Comparison of ENCODE assay signal across 25 mouse cellular contexts in the genomic region with DNA sequence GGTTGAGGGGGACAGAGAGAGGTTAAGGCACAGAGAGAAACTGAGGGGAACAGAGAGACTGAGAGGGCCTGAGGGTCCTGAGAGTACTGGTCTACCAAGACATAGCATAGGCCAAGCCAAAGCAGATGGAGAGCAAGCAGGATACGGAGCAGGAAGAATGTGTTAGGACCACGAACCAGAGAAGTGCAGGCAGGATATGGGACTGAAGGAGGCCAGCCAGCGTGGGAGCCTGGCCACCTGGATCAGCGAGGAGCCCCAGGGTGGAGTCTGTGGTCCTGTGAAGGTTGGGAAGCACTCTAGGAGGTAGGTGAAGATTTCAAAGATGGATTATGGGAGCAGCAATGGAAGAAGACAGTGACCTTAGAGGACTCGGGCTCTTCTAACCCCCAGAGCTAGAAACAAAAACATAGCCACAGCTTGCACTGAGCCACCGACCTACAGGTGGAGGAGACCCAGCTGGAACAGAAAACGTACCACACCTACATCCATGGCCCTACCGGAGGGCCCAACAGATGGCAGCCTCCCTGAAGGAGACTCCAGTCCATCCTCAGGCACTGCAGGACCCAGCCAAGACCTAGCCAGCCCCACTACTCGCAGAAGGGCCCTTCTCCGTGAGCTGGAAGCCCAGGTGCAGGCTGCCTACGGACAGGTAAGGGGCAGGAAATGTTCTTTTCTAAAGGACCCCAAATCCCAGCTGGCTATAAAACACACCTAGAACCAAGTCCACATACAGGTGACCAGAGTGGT. TPM values are rescaled to one million over a fixed set of nuclear protein-coding genes. Genes with fewer than 3 reads are reported as not detected.
DNase-seq lines count a peak whose midpoint lies in the region; ATAC-seq and TF ChIP-seq lines count a peak whose summit lies in the region.
"Had no signal": no experiment of that assay in that cellular context is flagged by ENCODE, and none has a peak within 500 bp of the region (broad histone marks: within the 10 kb centered on the region; RNA-seq: fewer than 3 reads in every experiment).

No protein-coding gene starts in this region.

- H3K27me3 ChIP-seq in cerebellum, adult 2 months (ENCODE audit: control insufficient read depth, insufficient read depth, low read length): no peaks in the 10 kb centered on the region
- no peaks in the 10 kb centered on the region for H3K27me3 ChIP-seq in forebrain, embryonic 11.5 days (ENCODE audit: control insufficient read depth, insufficient read depth, low read length)
- no peaks in the 10 kb centered on the region for H3K27me3 ChIP-seq in forebrain, postnatal 0 days (ENCODE audit: insufficient read depth, low read length)
- H3K27me3 ChIP-seq in E14TG2a.4 (ENCODE audit: insufficient read depth, low read length): peaks cover 21% of the 10 kb centered on the region

- WGBS in cerebellum, adult 2 months: 9% methylated on average over 11 of the region's 11 CpGs
- 84% methylated on average over 11 of the region's 11 CpGs for WGBS in forebrain, embryonic 11.5 days
- WGBS in forebrain, postnatal 0 days: 83% methylated on average over 11 of the region's 11 CpGs

- H3K4me1 ChIP-seq in cerebellum, adult 2 months (ENCODE audit: control insufficient read depth, insufficient read depth, low read length): peaks cover 59% of the 10 kb centered on the region
- no peaks in the 10 kb centered on the region for H3K4me1 ChIP-seq in forebrain, embryonic 11.5 days (replicated peaks; ENCODE audit: control insufficient read depth, insufficient read depth, low read length)
- H3K4me1 ChIP-seq in forebrain, postnatal 0 days (ENCODE audit: insufficient read depth): no peaks in the 10 kb centered on the region
- peaks cover 21% of the 10 kb centered on the region for H3K4me1 ChIP-seq in E14TG2a.4 (replicated peaks; ENCODE audit: low read depth, low read length)
- H3K4me1 ChIP-seq: forebrain, embryonic 12.5 days; heart, embryonic 10.5 days; hindbrain, embryonic 12.5 days had no signal

- TF ChIP-seq CTCF in cerebellum, adult 2 months (IDR thresholded peaks at IDR 0.05; ENCODE audit: borderline replicate concordance, insufficient read depth, low read depth, low read length): no peak
- no peak for TF ChIP-seq CTCF in forebrain, postnatal 0 days (IDR thresholded peaks at IDR 0.05; ENCODE audit: low read depth)
- TF ChIP-seq CTCF in E14TG2a.4 (conservative IDR thresholded peaks at IDR 0.05; ENCODE audit: low read length): no peak

- H3K4me3 ChIP-seq in cerebellum, adult 2 months (replicated peaks; ENCODE audit: insufficient read depth, low read depth, low read length): no peak overlapping the region
- no peak overlapping the region for H3K4me3 ChIP-seq in forebrain, embryonic 11.5 days (ENCODE audit: low read depth, low read length)
- no peak overlapping the region for H3K4me3 ChIP-seq in forebrain, postnatal 0 days (ENCODE audit: low read depth, low read length)
- peak overlapping the region; percentile 37; the same call in 1 of the 2 replicates for H3K4me3 ChIP-seq in E14TG2a.4 (replicated peaks; ENCODE audit: low read length)
- H3K4me3 ChIP-seq: forebrain, embryonic 12.5 days; heart, embryonic 10.5 days; hindbrain, embryonic 12.5 days had no signal

- H3K4me2 ChIP-seq in forebrain, embryonic 11.5 days (ENCODE audit: low read depth, low read length, severe bottlenecking): no peak overlapping the region
- H3K4me2 ChIP-seq in forebrain, postnatal 0 days (ENCODE audit: low read depth): no peak overlapping the region
- H3K4me2 ChIP-seq: forebrain, embryonic 12.5 days; hindbrain, embryonic 12.5 days had no signal

- ATAC-seq in forebrain, embryonic 11.5 days (replicated peaks; ENCODE audit: low FRiP score): no peak
- no peak for ATAC-seq in forebrain, postnatal 0 days
- ATAC-seq: forebrain, embryonic 16.5 days; hindbrain, embryonic 16.5 days; inflammation-experienced regulatory T-cells, adult 6 months; intestine, postnatal 0 days had no signal

- no peak overlapping the region for H3K9ac ChIP-seq in forebrain, embryonic 11.5 days (ENCODE audit: low read length)
- H3K9ac ChIP-seq in forebrain, postnatal 0 days: no peak overlapping the region
- H3K9ac ChIP-seq: forebrain, embryonic 12.5 days; hindbrain, embryonic 12.5 days had no signal

- H3K9me3 ChIP-seq in forebrain, embryonic 11.5 days (ENCODE audit: control insufficient read depth, low read length): no peaks in the 10 kb centered on the region
- H3K9me3 ChIP-seq in forebrain, postnatal 0 days (ENCODE audit: low read length): no peaks in the 10 kb centered on the region
- H3K9me3 ChIP-seq in E14TG2a.4 (ENCODE audit: low read length): no peaks in the 10 kb centered on the region
- H3K9me3 ChIP-seq: forebrain, embryonic 12.5 days; heart, embryonic 10.5 days; hindbrain, embryonic 12.5 days had no signal

- H3K36me3 ChIP-seq in forebrain, embryonic 11.5 days (ENCODE audit: control insufficient read depth, insufficient read depth, low read length): no peaks in the 10 kb centered on the region
- no peaks in the 10 kb centered on the region for H3K36me3 ChIP-seq in forebrain, postnatal 0 days (ENCODE audit: insufficient read depth)
- H3K36me3 ChIP-seq in E14TG2a.4 (ENCODE audit: insufficient read depth, low read length): no peaks in the 10 kb centered on the region
- H3K36me3 ChIP-seq: forebrain, embryonic 12.5 days; heart, embryonic 10.5 days; hindbrain, embryonic 12.5 days had no signal

- TF ChIP-seq POLR2A in cerebellum, adult 2 months (IDR thresholded peaks at IDR 0.05; ENCODE audit: borderline replicate concordance, insufficient read depth, low read length): no peak

- peak; percentile 56 to 58 for DNase-seq in cerebellum, adult 2 months
- no peak for DNase-seq in cerebellum, adult 8-10 months
- DNase-seq in forebrain, embryonic 11.5 days (ENCODE audit: low spot score): peak; percentile 38
- DNase-seq in forebrain, postnatal 0 days: no peak
- peak; percentile 58 to 65 for DNase-seq in cerebellum, postnatal 25 days
- DNase-seq in kidney, adult 11 months: no peak
- DNase-seq: adrenal gland, adult 8-10 months; gastrocnemius, postnatal 25 days; heart, postnatal 10 days; heart, postnatal 4 days; kidney, adult 9 months had no signal

- H3K27ac ChIP-seq in cerebellum, adult 2 months (ENCODE audit: insufficient read depth, low read length): peak overlapping the region; percentile 94
- H3K27ac ChIP-seq in forebrain, embryonic 11.5 days (ENCODE audit: low read depth, low read length): no peak overlapping the region
- H3K27ac ChIP-seq in forebrain, postnatal 0 days (ENCODE audit: low read depth, low read length): no peak overlapping the region
- H3K27ac ChIP-seq: forebrain, embryonic 12.5 days; heart, embryonic 10.5 days; hindbrain, embryonic 12.5 days had no signal

RNA-seq across cellular contexts. Expression of gene Cabp2, which starts 1.0 kb away (rescaled TPM):
- polyA plus RNA-seq in cerebellum, adult 2 months (2012; rRNA removed): 5.5 and 8.0 TPM in 2 replicates
- polyA plus RNA-seq in forebrain, embryonic 11.5 days (2014; fragmentation: Nextera tagmentation; extraction: Ambion mirVana): not detected in 2 replicates
- total RNA-seq in forebrain, postnatal 0 days (2014; rRNA removed): not detected in 2 replicates
- polyA plus RNA-seq in forebrain, postnatal 0 days (2015; fragmentation: Nextera tagmentation; extraction: Ambion mirVana): not detected in 2 replicates
- total RNA-seq: adrenal gland, adult 8-10 months; CH12.LX; ES-E14; gastrocnemius, adult 18-20 months; gastrocnemius, postnatal 25 days; granulocyte monocyte progenitor cell, adult 5-6 weeks; heart, postnatal 10 days; heart, postnatal 4 days had no signal
- polyA plus RNA-seq: embryonic facial prominence, embryonic 11.5 days; forebrain, embryonic 12.5 days; forebrain, embryonic 16.5 days; heart, embryonic 10.5 days; heart, embryonic 14.5 days; hindbrain, embryonic 12.5 days; hindbrain, embryonic 16.5 days; inflammation-experienced regulatory T-cells, adult 6 months; intestine, postnatal 0 days had no signal

RNA-seq across cellular contexts. Expression of gene Cdk2ap2, which starts 14.6 kb away (rescaled TPM):
- polyA plus RNA-seq in cerebellum, adult 2 months (2012; rRNA removed): 88.7 and 97.0 TPM in 2 replicates
- 73.6 and 83.9 TPM in 2 replicates for polyA plus RNA-seq in forebrain, embryonic 11.5 days (2014; fragmentation: Nextera tagmentation; extraction: Ambion mirVana)
- total RNA-seq in forebrain, postnatal 0 days (2014; rRNA removed): 34.4 and 35.4 TPM in 2 replicates
- 59.9 and 65.4 TPM in 2 replicates for polyA plus RNA-seq in forebrain, postnatal 0 days (2015; fragmentation: Nextera tagmentation; extraction: Ambion mirVana)

RNA-seq across cellular contexts. Expression of gene Pitpnm1, which starts 17.4 kb away (rescaled TPM):
- 568 and 602 TPM in 2 replicates for polyA plus RNA-seq in cerebellum, adult 2 months (2012; rRNA removed)
- 13.9 and 18.0 TPM in 2 replicates for polyA plus RNA-seq in forebrain, embryonic 11.5 days (2014; fragmentation: Nextera tagmentation; extraction: Ambion mirVana)
- 108 and 127 TPM in 2 replicates for total RNA-seq in forebrain, postnatal 0 days (2014; rRNA removed)
- polyA plus RNA-seq in forebrain, postnatal 0 days (2015; fragmentation: Nextera tagmentation; extraction: Ambion mirVana): 68.8 and 82.9 TPM in 2 replicates

RNA-seq across cellular contexts. Expression of gene Gstp3, which starts 23.0 kb away (rescaled TPM):
- not detected in 2 replicates for polyA plus RNA-seq in cerebellum, adult 2 months (2012; rRNA removed)
- not detected in 2 replicates for polyA plus RNA-seq in forebrain, embryonic 11.5 days (2014; fragmentation: Nextera tagmentation; extraction: Ambion mirVana)
- total RNA-seq in forebrain, postnatal 0 days (2014; rRNA removed): not detected in 2 replicates
- polyA plus RNA-seq in forebrain, postnatal 0 days (2015; fragmentation: Nextera tagmentation; extraction: Ambion mirVana): not detected in 2 replicates
- total RNA-seq: gastrocnemius, adult 18-20 months; gastrocnemius, postnatal 25 days; granulocyte monocyte progenitor cell, adult 5-6 weeks; heart, postnatal 10 days; heart, postnatal 4 days had no signal
- polyA plus RNA-seq: embryonic facial prominence, embryonic 11.5 days; forebrain, embryonic 12.5 days; forebrain, embryonic 16.5 days; heart, embryonic 10.5 days; heart, embryonic 14.5 days; hindbrain, embryonic 12.5 days; hindbrain, embryonic 16.5 days had no signal

RNA-seq across cellular contexts. Expression of gene Gstp2, which starts 36.6 kb away (rescaled TPM):
- polyA plus RNA-seq in cerebellum, adult 2 months (2012; rRNA removed): 8.0 and 10.0 TPM in 2 replicates
- polyA plus RNA-seq in forebrain, embryonic 11.5 days (2014; fragmentation: Nextera tagmentation; extraction: Ambion mirVana): 1.4 and 1.8 TPM in 2 replicates
- total RNA-seq in forebrain, postnatal 0 days (2014; rRNA removed): 2.7 TPM in 1 of 2 replicates, not detected in the other
- polyA plus RNA-seq in forebrain, postnatal 0 days (2015; fragmentation: Nextera tagmentation; extraction: Ambion mirVana): 0.54 and 2.5 TPM in 2 replicates

Comparison
In these comparisons a context has a peak if more than half of its experiments do, and no peak if none do; other contexts are left out.
1. DNase-seq: peak in cerebellum, adult 2 months (2 of 2), forebrain, embryonic 11.5 days (single experiment) and cerebellum, postnatal 25 days (2 of 2); none in cerebellum, adult 8-10 months (single experiment), forebrain, postnatal 0 days (single experiment) and kidney, adult 11 months (single experiment).